Mouse (Mus musculus): ENCODE results near the gene Pla2g6. TPM values are rescaled to one million over a fixed set of nuclear protein-coding genes. Genes with fewer than 3 reads are reported as not detected.

Pla2g6 gene
- 29.2 and 37.1 TPM in 2 replicates for polyA plus RNA-seq (2015; fragmentation: Nextera tagmentation; extraction: Ambion mirVana)

- H3K4me3 ChIP-seq = peak within 1 kb of the TSS; percentile 55
- H3K9ac ChIP-seq = peak within 1 kb of the TSS; percentile 61
- peak within 1 kb of the TSS; percentile 86 for H3K4me2 ChIP-seq
- H3K4me1 ChIP-seq = peaks cover 25% of the 10 kb centered on the region
- peak; percentile 96 for ATAC-seq (replicated peaks)
- H3K9me3 ChIP-seq = no peaks in the 10 kb centered on the region
- no peaks in the 10 kb centered on the region for H3K36me3 ChIP-seq (replicated peaks)
- H3K27ac ChIP-seq = peak within 1 kb of the TSS; percentile 88
- WGBS = 5% methylated on average over 46 of the region's 46 CpGs
- no peaks in the 10 kb centered on the region for H3K27me3 ChIP-seq (replicated peaks)
Measured at GRCm38 (mm10) chr15:79328058-79328938, at the start of gene Pla2g6. Gene Pla2g6, minus strand, starts transcription at chr15:79328390.

- H3K9ac ChIP-seq = no peak overlapping the region
- no peak overlapping the region for H3K4me3 ChIP-seq
- 87% methylated on average over 6 of the region's 6 CpGs for WGBS
- H3K27me3 ChIP-seq (replicated peaks) = no peaks in the 10 kb centered on the region
- peaks cover 17% of the 10 kb centered on the region; the same call in 1 of the 2 replicates for H3K36me3 ChIP-seq (replicated peaks)
- no peak overlapping the region for H3K27ac ChIP-seq
- no peak for ATAC-seq (replicated peaks)
- no peaks in the 10 kb centered on the region for H3K9me3 ChIP-seq
- no peak overlapping the region for H3K4me2 ChIP-seq
- peaks cover 14% of the 10 kb centered on the region; the same call in 1 of the 2 replicates for H3K4me1 ChIP-seq
Measured at GRCm38 (mm10) chr15:79377681-79378080, 49.5 kb upstream of the Pla2g6 start.

- Histone ChIP-seq H3K4me1 (no peaks in the 10 kb centered on the region), H3K9me3 (no peaks in the 10 kb centered on the region), H3K4me3 (no peak overlapping the region), H3K27me3 (replicated peaks) (no peaks in the 10 kb centered on the region), H3K27ac (0 out of 2 replicates have a peak overlapping the region, but pooled peaks have one; percentile 40), H3K9ac (no peak overlapping the region), H3K36me3 (replicated peaks) (peaks cover 17% of the 10 kb centered on the region; the same call in 1 of the 2 replicates), H3K4me2 (no peak overlapping the region)
- ATAC-seq (replicated peaks) = no peak
- WGBS = 63% methylated on average over 3 of the region's 3 CpGs
Measured at GRCm38 (mm10) chr15:79374760-79375159, 46.6 kb upstream of the Pla2g6 start.

GRCm38 (mm10) chr15:79370281-79370843, 42.2 kb upstream of the Pla2g6 start:
- Histone ChIP-seq H3K4me2 (no peak overlapping the region), H3K4me1 (no peaks in the 10 kb centered on the region), H3K36me3 (replicated peaks) (peaks cover 12% of the 10 kb centered on the region; the same call in 1 of the 2 replicates), H3K9me3 (no peaks in the 10 kb centered on the region), H3K27ac (no peak overlapping the region), H3K4me3 (no peak overlapping the region), H3K27me3 (replicated peaks) (no peaks in the 10 kb centered on the region), H3K9ac (no peak overlapping the region)
- 75% methylated on average over 7 of the region's 7 CpGs for WGBS
- ATAC-seq (replicated peaks) = no peak

- ATAC-seq (replicated peaks) = no peak
- H3K9me3 ChIP-seq = no peaks in the 10 kb centered on the region
- H3K27me3 ChIP-seq (replicated peaks) = no peaks in the 10 kb centered on the region
- H3K9ac ChIP-seq = no peak overlapping the region
- WGBS = 70% methylated on average over 15 of the region's 15 CpGs
- no peaks in the 10 kb centered on the region for H3K4me1 ChIP-seq
- peaks cover 18% of the 10 kb centered on the region; the same call in 1 of the 2 replicates for H3K36me3 ChIP-seq (replicated peaks)
- H3K4me2 ChIP-seq = no peak overlapping the region
- no peak overlapping the region for H3K4me3 ChIP-seq
- H3K27ac ChIP-seq = no peak overlapping the region
Measured at GRCm38 (mm10) chr15:79369452-79370280, 41.5 kb upstream of the Pla2g6 start.

GRCm38 (mm10) chr15:79368861-79369440, 40.8 kb upstream of the Pla2g6 start:
- Histone ChIP-seq H3K4me1 (no peaks in the 10 kb centered on the region), H3K4me2 (no peak overlapping the region), H3K27ac (no peak overlapping the region), H3K4me3 (no peak overlapping the region), H3K27me3 (replicated peaks) (no peaks in the 10 kb centered on the region), H3K36me3 (replicated peaks) (peaks cover 18% of the 10 kb centered on the region), H3K9ac (no peak overlapping the region), H3K9me3 (no peaks in the 10 kb centered on the region)
- 87% methylated on average over 8 of the region's 8 CpGs for WGBS
- ATAC-seq (replicated peaks) = no peak

GRCm38 (mm10) chr15:79368313-79368811, 40.2 kb upstream of the Pla2g6 start:
- no peak overlapping the region for H3K4me2 ChIP-seq
- H3K36me3 ChIP-seq (replicated peaks) = peaks cover 18% of the 10 kb centered on the region
- H3K4me3 ChIP-seq = no peak overlapping the region
- no peak overlapping the region for H3K9ac ChIP-seq
- no peaks in the 10 kb centered on the region for H3K4me1 ChIP-seq
- ATAC-seq (replicated peaks) = no peak
- no peaks in the 10 kb centered on the region for H3K27me3 ChIP-seq (replicated peaks)
- no peaks in the 10 kb centered on the region for H3K9me3 ChIP-seq
- WGBS = 72% methylated on average over 14 of the region's 14 CpGs
- H3K27ac ChIP-seq = no peak overlapping the region

- WGBS = 94% methylated on average over 5 of the region's 5 CpGs
- no peak for ATAC-seq (replicated peaks)
Measured at GRCm38 (mm10) chr15:79366402-79366801, 38.2 kb upstream of the Pla2g6 start.

GRCm38 (mm10) chr15:79365068-79365467, 36.9 kb upstream of the Pla2g6 start:
- 94% methylated on average over 12 of the region's 12 CpGs for WGBS
- Histone ChIP-seq H3K27me3 (replicated peaks) (no peaks in the 10 kb centered on the region), H3K4me3 (no peak overlapping the region), H3K9ac (no peak overlapping the region), H3K4me1 (no peaks in the 10 kb centered on the region), H3K36me3 (replicated peaks) (peaks cover 27% of the 10 kb centered on the region), H3K27ac (no peak overlapping the region), H3K4me2 (no peak overlapping the region), H3K9me3 (no peaks in the 10 kb centered on the region)
- no peak for ATAC-seq (replicated peaks)

More at GRCm38 (mm10) chr15:79366402-79366801, 38.2 kb upstream of the Pla2g6 start:
- Histone ChIP-seq H3K4me3 (no peak overlapping the region), H3K4me1 (no peaks in the 10 kb centered on the region), H3K36me3 (replicated peaks) (peaks cover 27% of the 10 kb centered on the region), H3K4me2 (no peak overlapping the region), H3K27me3 (replicated peaks) (no peaks in the 10 kb centered on the region), H3K9ac (no peak overlapping the region), H3K27ac (no peak overlapping the region), H3K9me3 (no peaks in the 10 kb centered on the region)

GRCm38 (mm10) chr15:79364120-79364519, 35.9 kb upstream of the Pla2g6 start:
- H3K36me3 ChIP-seq (replicated peaks) = peaks cover 27% of the 10 kb centered on the region
- no peak for ATAC-seq (replicated peaks)
- H3K4me2 ChIP-seq = no peak overlapping the region
- no peaks in the 10 kb centered on the region for H3K9me3 ChIP-seq
- H3K4me3 ChIP-seq = no peak overlapping the region
- H3K27me3 ChIP-seq (replicated peaks) = no peaks in the 10 kb centered on the region
- H3K27ac ChIP-seq = no peak overlapping the region
- no peaks in the 10 kb centered on the region for H3K4me1 ChIP-seq
- WGBS = 68% methylated on average over 6 of the region's 6 CpGs
- no peak overlapping the region for H3K9ac ChIP-seq

GRCm38 (mm10) chr15:79361023-79361422, 32.8 kb upstream of the Pla2g6 start:
- Histone ChIP-seq H3K36me3 (replicated peaks) (peaks cover 21% of the 10 kb centered on the region), H3K4me2 (no peak overlapping the region), H3K27me3 (replicated peaks) (peaks cover 9% of the 10 kb centered on the region), H3K4me3 (no peak overlapping the region), H3K27ac (no peak overlapping the region), H3K9me3 (no peaks in the 10 kb centered on the region), H3K4me1 (peaks cover 17% of the 10 kb centered on the region), H3K9ac (no peak overlapping the region)
- WGBS = 69% methylated on average over 4 of the region's 4 CpGs
- ATAC-seq (replicated peaks) = no peak
